Mouse (Mus musculus): ENCODE data around the gene Hpdl.
"Not testable (repeated sequence)": the region's sequence is repeated elsewhere in the genome, so short reads cannot be mapped to it uniquely, and the experiment has no call there.

The Hpdl gene

GRCm38 (mm10) chr4:116821694-116822016 lies at the start of gene Hpdl:
Gene Hpdl, minus strand, starts transcription at chr4:116821707.
- in situ Hi-C loops (cut with MseI, MboI): no loop called here

DNA sequence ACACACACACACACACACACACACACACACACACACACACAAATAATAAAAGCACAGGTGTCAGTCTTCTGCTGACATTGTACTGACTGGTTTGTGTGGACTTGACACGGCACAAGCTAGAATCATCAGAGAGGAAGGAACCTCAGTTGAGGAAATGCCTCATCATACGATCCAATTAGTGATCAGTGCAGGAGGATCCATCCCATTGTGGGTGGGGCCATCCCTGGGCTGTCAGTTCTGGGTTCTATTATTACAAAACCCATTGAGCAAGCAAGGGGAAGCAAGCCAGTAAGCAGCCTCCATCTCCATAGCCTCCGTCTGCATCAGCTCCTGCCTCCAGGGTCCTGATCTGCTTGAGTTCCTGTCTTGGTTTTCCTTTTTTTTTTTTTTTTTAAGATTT lies 48.4 kb upstream of the Hpdl start:
- in situ Hi-C loops (cut with MseI, MboI): no loop called here

- in situ Hi-C loops (cut with MseI, MboI): no loop called here
These were observed 40.5 kb upstream of the Hpdl start for GRCm38 (mm10) chr4:116862023-116862422.

GRCm38 (mm10) chr4:116859711-116860110 lies 38.2 kb upstream of the Hpdl start:
- in situ Hi-C loops (cut with MseI, MboI): no loop called here

DNA sequence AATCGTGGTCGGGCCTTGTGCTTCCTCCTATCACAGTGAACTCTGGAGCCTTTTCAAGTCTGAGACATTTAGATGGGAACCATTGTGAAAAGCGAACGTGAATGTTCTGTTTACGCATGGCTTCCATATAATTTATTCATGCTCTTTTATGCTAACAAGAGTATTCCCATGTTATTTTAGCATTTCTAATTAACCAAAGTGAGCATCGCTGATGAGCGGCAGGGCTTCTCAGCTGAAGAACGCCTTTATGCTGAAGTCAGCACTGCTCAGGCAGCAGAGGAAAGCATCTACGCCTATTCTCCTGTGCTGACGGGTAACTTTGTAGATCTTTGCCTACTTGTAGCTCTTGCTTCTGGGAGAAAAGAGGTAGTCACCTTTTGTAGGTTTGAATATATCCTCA lies 35.7 kb upstream of the Hpdl start:
- in situ Hi-C loops (cut with MseI, MboI): no loop called here

DNA sequence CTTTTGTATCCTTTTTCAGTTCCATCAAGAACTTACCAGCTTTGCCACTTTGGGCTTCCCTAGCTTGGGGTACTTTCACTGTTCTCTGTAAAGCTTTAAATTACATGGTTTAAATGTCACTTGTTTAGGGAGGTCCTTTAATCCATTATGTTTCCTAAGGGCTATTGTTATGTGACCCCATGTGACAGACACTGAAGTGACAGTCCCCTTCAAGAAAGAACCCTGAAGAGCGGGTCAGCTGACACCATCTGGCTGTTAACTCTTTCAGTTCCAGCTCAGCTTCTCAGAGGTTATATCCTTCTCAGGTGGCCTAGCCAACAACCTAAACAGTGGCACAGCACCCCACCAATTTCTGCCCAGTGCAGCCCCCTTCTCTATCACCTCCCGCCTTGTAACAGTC lies 32.8 kb upstream of the Hpdl start:
- in situ Hi-C loops (cut with MseI, MboI): no loop called here

GRCm38 (mm10) chr4:116849901-116850300 lies 28.4 kb upstream of the Hpdl start:
- in situ Hi-C loops (cut with MseI, MboI): no loop called here

DNA sequence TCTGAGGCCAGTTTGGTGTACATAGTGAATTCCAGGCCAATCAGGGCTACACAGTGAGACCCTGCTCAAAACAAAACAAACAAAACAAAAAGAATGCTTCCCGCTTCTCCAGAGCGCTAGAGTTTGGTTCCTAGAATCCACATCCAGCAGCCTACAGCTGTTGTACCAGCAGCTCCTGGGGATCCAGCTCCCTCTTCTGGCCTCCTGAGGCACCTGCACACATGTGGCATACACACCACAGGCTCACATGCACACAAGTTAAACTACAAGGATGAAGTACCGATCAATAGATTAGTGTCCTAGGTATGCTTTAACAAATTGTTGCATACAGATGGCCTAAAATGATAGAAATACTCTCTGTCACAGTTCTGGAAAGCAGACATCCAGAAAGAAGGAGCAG lies 22.8 kb upstream of the Hpdl start:
- in situ Hi-C loops (cut with MseI, MboI): no loop called here

DNA sequence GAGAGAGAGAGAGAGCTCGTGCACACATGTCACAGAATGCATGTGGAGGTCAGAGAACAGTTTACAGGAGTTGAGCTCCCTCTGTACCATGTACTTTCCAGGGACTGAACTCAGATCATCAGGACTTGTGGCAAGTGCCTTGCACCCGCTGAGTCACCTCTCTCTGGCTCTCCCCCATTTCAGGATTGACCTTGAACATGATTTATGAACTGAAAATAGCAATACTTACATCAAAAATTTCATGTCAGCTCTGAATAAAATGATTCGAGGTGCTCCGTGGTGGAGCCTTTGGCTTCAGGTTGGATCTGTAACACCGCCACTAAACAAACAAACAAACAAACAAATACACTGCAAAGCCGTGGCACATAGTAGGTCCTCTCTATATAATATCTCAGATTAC lies 19.3 kb upstream of the Hpdl start:
- in situ Hi-C loops (cut with MseI, MboI): no loop called here

- in situ Hi-C loops (cut with MseI, MboI): not testable (repeated sequence)
These were observed 18.6 kb upstream of the Hpdl start for GRCm38 (mm10) chr4:116840096-116840495.

DNA sequence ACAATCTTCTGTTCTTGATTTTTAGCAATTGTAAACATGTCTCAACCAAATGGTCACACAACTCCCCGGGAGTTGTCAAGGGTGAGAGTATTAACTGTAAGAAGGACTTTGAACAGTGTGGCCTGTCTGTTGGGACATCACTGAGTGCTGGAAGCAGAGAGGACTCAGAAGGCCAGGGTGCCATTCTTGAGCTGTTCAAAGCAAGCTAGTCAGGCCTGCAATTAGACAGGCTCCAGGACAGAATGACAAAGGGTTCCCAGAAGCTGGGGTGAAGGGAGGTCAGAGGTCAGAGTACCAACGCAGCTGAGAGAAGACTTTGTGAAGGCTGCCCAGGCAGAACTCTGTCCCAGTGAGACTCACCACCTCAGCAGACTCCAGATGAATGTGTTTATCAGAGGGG lies 17.5 kb upstream of the Hpdl start:
- in situ Hi-C loops (cut with MseI, MboI): loop anchor here in 1 of 2 experiments (10.0 kb wide), 1 partner anchor 136 kb away; no protein-coding TSS in a partner anchor

- in situ Hi-C loops (cut with MseI, MboI): loop anchor here (5.0 to 10.0 kb wide), 2 partner anchors 145 to 162 kb away; partner anchors contain the start of gene Urod (in 1 of the 2)
These were observed 8.5 kb upstream of the Hpdl start for GRCm38 (mm10) chr4:116830070-116830368.

DNA sequence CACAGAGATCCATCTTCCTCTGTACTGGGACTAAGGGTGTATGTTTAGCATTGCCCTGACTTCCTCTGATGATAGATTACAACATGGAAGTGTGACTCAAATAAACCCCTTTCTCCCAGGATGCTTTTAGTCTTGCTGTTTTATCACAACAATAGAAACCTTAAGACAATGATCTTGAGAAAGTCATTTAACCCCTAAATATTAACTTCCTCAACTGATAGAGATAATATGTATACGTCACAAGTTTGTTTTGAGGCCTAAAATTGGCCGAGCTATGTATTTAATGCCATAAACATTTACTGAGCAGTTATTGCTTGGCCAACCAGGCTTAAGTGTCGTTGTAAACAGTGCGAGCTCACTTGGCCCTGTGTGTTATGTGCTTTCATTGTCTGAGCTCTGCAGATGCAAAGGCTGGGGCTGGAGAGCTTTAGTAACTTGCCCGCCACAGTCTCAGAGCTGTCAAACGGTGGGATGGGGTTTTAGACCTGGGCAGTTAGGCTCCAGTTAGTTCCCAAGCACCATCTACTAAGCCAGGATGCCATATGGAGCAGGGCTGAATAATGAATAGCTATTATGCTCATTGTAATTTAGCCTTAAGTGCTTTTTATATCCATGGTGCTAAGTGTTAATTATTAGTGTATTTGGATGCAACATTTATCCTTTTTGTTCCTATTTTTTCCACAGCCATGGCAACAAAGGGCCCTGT lies 8.0 kb upstream of the Hpdl start:
- in situ Hi-C loops (cut with MseI, MboI): loop anchor here (5.0 to 10.0 kb wide), 2 partner anchors 145 to 163 kb away; partner anchors contain the start of gene Urod (in 2 of the 2)

DNA sequence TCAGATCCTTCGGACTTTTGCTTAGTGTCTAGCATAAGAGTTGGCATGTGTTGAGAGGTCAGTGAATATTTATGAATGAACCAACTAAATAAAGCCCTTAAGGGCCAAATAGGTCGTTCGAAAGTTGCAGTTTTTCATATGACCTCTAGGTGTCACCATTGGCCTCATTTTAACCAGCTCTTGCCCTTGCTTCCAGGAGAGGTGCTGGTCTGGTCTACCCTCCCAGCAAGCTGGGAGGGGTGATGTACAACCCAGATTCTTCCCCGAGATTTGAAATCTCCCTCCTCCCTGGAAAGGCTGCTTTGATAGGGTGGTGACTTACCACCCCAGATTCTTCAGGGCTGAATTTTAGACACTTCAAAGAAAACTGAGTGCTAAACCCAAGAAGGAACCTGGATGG lies 6.3 kb upstream of the Hpdl start:
- in situ Hi-C loops (cut with MseI, MboI): loop anchor here in 1 of 2 experiments (5.0 kb wide), 1 partner anchor 164 kb away; the partner anchor contains the start of gene Urod

DNA sequence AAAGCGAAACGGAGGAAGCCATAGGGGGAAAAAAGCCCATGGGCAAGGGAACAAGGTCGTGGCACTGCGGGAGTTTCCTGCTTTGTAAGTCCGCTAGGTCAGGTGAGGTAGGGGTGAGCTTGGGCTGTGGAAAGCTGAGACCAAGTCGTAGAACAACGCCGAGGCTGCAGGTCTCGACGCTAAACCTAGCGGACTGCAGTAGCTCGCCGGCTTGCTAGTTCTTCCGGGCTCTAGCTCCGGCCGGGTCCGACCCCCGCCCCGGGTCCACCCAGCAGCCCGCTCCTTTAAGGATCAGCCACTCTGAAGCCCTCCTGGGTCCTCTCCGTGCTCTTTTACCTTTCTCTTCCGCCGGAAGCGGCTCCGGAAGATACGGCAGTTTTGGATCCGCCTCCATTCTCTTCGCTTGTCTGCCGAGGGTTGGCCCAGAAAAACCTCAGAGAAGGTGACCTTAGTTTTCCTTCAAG lies 3.1 kb upstream of the Hpdl start:
- in situ Hi-C loops (cut with MseI, MboI): loop anchor here in 1 of 2 experiments (5.0 kb wide), 1 partner anchor 168 kb away; the partner anchor contains the start of gene Urod

GRCm38 (mm10) chr4:116820902-116821693 lies 409 bp downstream of the Hpdl start:
- in situ Hi-C loops (cut with MseI, MboI): no loop called here

GRCm38 (mm10) chr4:116819968-116820901 lies 1.3 kb downstream of the Hpdl start:
- in situ Hi-C loops (cut with MseI, MboI): no loop called here

DNA sequence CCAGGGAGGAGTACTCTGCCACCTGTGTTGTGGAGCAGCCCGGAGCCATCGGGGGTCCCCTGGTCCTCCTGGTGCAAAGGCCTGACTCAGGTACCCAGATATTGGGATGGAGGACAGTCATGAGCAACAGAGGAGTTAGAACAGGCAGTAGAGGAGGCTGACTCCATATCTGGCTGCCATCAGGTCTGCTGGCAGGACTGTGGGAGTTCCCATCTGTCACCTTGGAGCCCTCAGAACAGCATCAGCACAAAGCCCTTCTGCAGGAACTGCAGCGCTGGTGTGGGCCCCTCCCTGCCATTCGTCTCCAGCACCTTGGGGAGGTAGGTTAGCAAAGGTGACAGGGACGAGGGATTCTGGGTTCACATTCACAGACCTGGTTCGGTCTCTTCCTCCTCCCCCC lies 4.0 kb downstream of the Hpdl start:
- in situ Hi-C loops (cut with MseI, MboI): no loop called here

- in situ Hi-C loops (cut with MseI, MboI): no loop called here
These were observed 6.2 kb downstream of the Hpdl start for GRCm38 (mm10) chr4:116815276-116815675.

DNA sequence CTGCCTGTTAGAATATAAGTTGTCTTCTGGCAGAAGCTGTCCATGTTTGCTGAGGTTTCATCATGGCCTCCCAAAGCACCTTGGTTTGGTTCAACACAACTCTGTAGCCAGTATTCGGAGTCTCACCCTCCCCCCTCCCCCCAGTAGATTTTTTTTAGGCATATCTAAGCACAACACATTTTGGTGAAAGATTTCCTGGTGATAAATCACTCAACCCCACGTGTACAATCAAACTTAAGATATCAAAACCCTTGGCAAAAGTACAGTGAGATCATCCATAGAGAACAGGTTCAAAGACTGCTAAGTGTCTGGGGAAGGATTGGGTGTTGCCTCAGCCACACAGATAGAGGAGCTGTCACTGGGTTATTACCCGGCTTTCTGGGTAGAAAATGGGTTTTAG lies 10.5 kb downstream of the Hpdl start:
- in situ Hi-C loops (cut with MseI, MboI): no loop called here

- in situ Hi-C loops (cut with MseI, MboI): no loop called here
These were observed 14.0 kb downstream of the Hpdl start, which contains the start of the genes Toe1 and Mutyh for GRCm38 (mm10) chr4:116807197-116808129. Gene Toe1, minus strand, starts transcription at chr4:116807640. Gene Mutyh, plus strand, starts transcription at chr4:116807723.

All from mouse trophoblast stem cell (cell line).